ENCODE assay signal across 15 mouse cellular contexts in the genomic region with DNA sequence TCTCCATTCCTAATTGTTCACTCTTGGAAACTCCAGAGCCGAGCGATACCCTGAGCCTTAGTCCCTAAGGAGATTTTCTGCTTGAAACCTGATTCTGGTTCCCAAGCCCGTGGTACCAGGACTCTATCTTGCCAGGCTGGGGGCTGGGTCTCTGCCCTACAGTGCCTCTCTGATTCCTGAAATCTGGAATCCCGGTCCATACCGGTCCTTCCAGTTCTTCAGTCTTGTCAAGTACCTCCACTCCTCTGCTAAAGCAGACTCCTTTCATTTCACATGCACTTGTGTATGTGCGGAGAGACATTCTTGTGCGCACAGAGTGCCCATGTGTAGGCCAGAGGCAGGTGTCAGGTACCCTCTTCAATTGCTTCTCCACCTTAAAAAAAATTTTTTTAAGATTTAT. TPM values are rescaled to one million over a fixed set of nuclear protein-coding genes. Genes with fewer than 3 reads are reported as not detected.
DNase-seq lines count a peak whose midpoint lies in the region; ATAC-seq and TF ChIP-seq lines count a peak whose summit lies in the region.
"Had no signal": no experiment of that assay in that cellular context is flagged by ENCODE, and none has a peak within 500 bp of the region (broad histone marks: within the 10 kb centered on the region; RNA-seq: fewer than 3 reads in every experiment).

No protein-coding gene starts in this region.

- no peak overlapping the region for H3K9ac ChIP-seq in heart, embryonic 15.5 days
- no peak overlapping the region for H3K9ac ChIP-seq in liver, postnatal 0 days (replicated peaks)
- H3K9ac ChIP-seq in embryonic facial prominence, embryonic 15.5 days = no peak overlapping the region
- H3K9ac ChIP-seq: hindbrain, embryonic 15.5 days; midbrain, embryonic 12.5 days; stomach, embryonic 15.5 days had no signal

- H3K4me1 ChIP-seq in heart, embryonic 15.5 days (replicated peaks) = peaks cover 11% of the 10 kb centered on the region; the same call in 1 of the 2 replicates
- H3K4me1 ChIP-seq in liver, postnatal 0 days (ENCODE audit: insufficient read depth) = no peaks in the 10 kb centered on the region
- peaks cover 6% of the 10 kb centered on the region; the same call in 1 of the 2 replicates for H3K4me1 ChIP-seq in embryonic facial prominence, embryonic 15.5 days
- H3K4me1 ChIP-seq: hindbrain, embryonic 15.5 days; midbrain, embryonic 12.5 days had no signal

- no peak overlapping the region for H3K4me2 ChIP-seq in heart, embryonic 15.5 days
- H3K4me2 ChIP-seq in liver, postnatal 0 days (ENCODE audit: low read depth, low read length) = 0 out of 2 replicates have a peak overlapping the region, but pooled peaks have one; percentile 2
- H3K4me2 ChIP-seq in embryonic facial prominence, embryonic 15.5 days (replicated peaks) = no peak overlapping the region
- H3K4me2 ChIP-seq: hindbrain, embryonic 15.5 days; midbrain, embryonic 12.5 days; stomach, embryonic 15.5 days had no signal

- no peak for TF ChIP-seq EP300 in liver, postnatal 0 days (IDR thresholded peaks at IDR 0.05; ENCODE audit: low read depth)

- no peak for DNase-seq in heart, adult 18-20 months
- DNase-seq in liver, postnatal 0 days = no peak
- DNase-seq in liver = no peak
- peak; percentile 53 for DNase-seq in lung, postnatal 36 days
- no peak for DNase-seq in embryo, embryonic 10 days (ENCODE audit: low spot score)
- DNase-seq: adrenal gland, adult 8-10 months; cerebellum, adult 2 months; gastrocnemius, postnatal 25 days had no signal

- TF ChIP-seq CTCF in liver, postnatal 0 days (IDR thresholded peaks at IDR 0.05; ENCODE audit: low read depth) = no peak

- H3K27me3 ChIP-seq in heart, embryonic 15.5 days = no peaks in the 10 kb centered on the region
- H3K27me3 ChIP-seq in liver, postnatal 0 days (ENCODE audit: insufficient read depth, low read length) = no peaks in the 10 kb centered on the region
- no peaks in the 10 kb centered on the region for H3K27me3 ChIP-seq in embryonic facial prominence, embryonic 15.5 days
- H3K27me3 ChIP-seq: hindbrain, embryonic 15.5 days; midbrain, embryonic 12.5 days; stomach, embryonic 15.5 days had no signal

- WGBS in heart, embryonic 15.5 days = 77% methylated on average over 7 of the region's 7 CpGs
- 76% methylated on average over 7 of the region's 7 CpGs for WGBS in liver, postnatal 0 days (ENCODE audit: insufficient replicate concordance)
- WGBS in embryonic facial prominence, embryonic 15.5 days = 64% methylated on average over 7 of the region's 7 CpGs

- H3K9me3 ChIP-seq in heart, embryonic 15.5 days (replicated peaks) = no peaks in the 10 kb centered on the region
- peaks cover 6% of the 10 kb centered on the region for H3K9me3 ChIP-seq in liver, postnatal 0 days (ENCODE audit: low read length)
- 0 out of 2 replicates have a peak, but pooled peaks cover 3% of the 10 kb centered on the region for H3K9me3 ChIP-seq in embryonic facial prominence, embryonic 15.5 days (replicated peaks)
- H3K9me3 ChIP-seq: stomach, embryonic 15.5 days had no signal

- no peak for ATAC-seq in heart, embryonic 15.5 days (replicated peaks; ENCODE audit: insufficient number of reproducible peaks, insufficient read depth, low FRiP score, low read depth)
- ATAC-seq in liver, postnatal 0 days = no peak
- ATAC-seq in embryonic facial prominence, embryonic 15.5 days (ENCODE audit: insufficient number of reproducible peaks, low FRiP score, low TSS enrichment, low read depth) = no peak
- ATAC-seq: CD4-positive, CD25-positive, alpha-beta regulatory T cell, adult 4 months had no signal

- H3K27ac ChIP-seq in heart, embryonic 15.5 days = peak overlapping the region; percentile 69
- 0 out of 2 replicates have a peak overlapping the region, but pooled peaks have one; percentile 24 for H3K27ac ChIP-seq in liver, postnatal 0 days (ENCODE audit: low read depth)
- peak overlapping the region; percentile 7; the same call in 1 of the 2 replicates for H3K27ac ChIP-seq in embryonic facial prominence, embryonic 15.5 days (replicated peaks)
- H3K27ac ChIP-seq: hindbrain, embryonic 15.5 days; midbrain, embryonic 12.5 days had no signal

- no peak overlapping the region for H3K4me3 ChIP-seq in heart, embryonic 15.5 days
- H3K4me3 ChIP-seq in liver, postnatal 0 days (ENCODE audit: low read depth, low read length) = no peak overlapping the region
- no peak overlapping the region for H3K4me3 ChIP-seq in embryonic facial prominence, embryonic 15.5 days (replicated peaks)
- H3K4me3 ChIP-seq: hindbrain, embryonic 15.5 days; midbrain, embryonic 12.5 days; myocyte; stomach, embryonic 15.5 days had no signal

- no peaks in the 10 kb centered on the region for H3K36me3 ChIP-seq in heart, embryonic 15.5 days
- no peaks in the 10 kb centered on the region for H3K36me3 ChIP-seq in liver, postnatal 0 days (replicated peaks; ENCODE audit: insufficient read depth, low read length)
- H3K36me3 ChIP-seq in embryonic facial prominence, embryonic 15.5 days = no peaks in the 10 kb centered on the region
- H3K36me3 ChIP-seq: hindbrain, embryonic 15.5 days; midbrain, embryonic 12.5 days; stomach, embryonic 15.5 days had no signal

RNA-seq across cellular contexts. Expression of a gene that starts 44.8 kb away (rescaled TPM):
- polyA plus RNA-seq in heart, embryonic 15.5 days (2015; fragmentation: Nextera tagmentation; extraction: Ambion mirVana) = 14.4 and 16.7 TPM in 2 replicates
- total RNA-seq in heart, adult 18-20 months (2021) = 10 to 100 TPM; 68.8 to 77.6 TPM
- 6.1 and 6.6 TPM in 2 replicates for polyA plus RNA-seq in liver, postnatal 0 days (2015; fragmentation: Nextera tagmentation; extraction: Ambion mirVana)
- 18.7 and 19.1 TPM in 2 replicates for polyA plus RNA-seq in embryonic facial prominence, embryonic 15.5 days (2015; fragmentation: Nextera tagmentation; extraction: Ambion mirVana)

Comparison
In these comparisons a context has a peak if more than half of its experiments do, and no peak if none do; other contexts are left out.
1. H3K27ac ChIP-seq: peak in every context shown above with its lines; median percentile 69 in heart, embryonic 15.5 days; 24 in liver, postnatal 0 days; 7 in embryonic facial prominence, embryonic 15.5 days.